Mouse (Mus musculus) heart, adult 2 months (tissue): ENCODE measurements at regions not wholly inside any gene's neighbourhood (a gene's known extent, or its start where the extent isn't known, plus 50 kb on each side); places are given as distances from the start of the nearest gene placed in this dataset.

Experiments used
- CTCF ChIP-seq: fragments of 200-600 bp; IDR thresholded peaks from 2 replicates; pipeline ENCODE4 v1.8.1; 2022; ENCODE audit warnings: antibody characterized with exemption, mild to moderate bottlenecking, moderate library complexity
- EP300 ChIP-seq: fragments of 200-500 bp; IDR thresholded peaks from 2 replicates; pipeline ENCODE4 v1.6.1; 2011; ENCODE audit warnings: low read depth, low read length, control low read depth; ENCODE audit not compliant: insufficient read depth

- TF ChIP-seq CTCF: no peak
- no peak for TF ChIP-seq EP300
These were observed 77.7 kb downstream of the Kcne4 start for GRCm38 (mm10) chr1:78894301-78894700.
